Comparison of ENCODE assay signal across 23 mouse cellular contexts in the genomic region with DNA sequence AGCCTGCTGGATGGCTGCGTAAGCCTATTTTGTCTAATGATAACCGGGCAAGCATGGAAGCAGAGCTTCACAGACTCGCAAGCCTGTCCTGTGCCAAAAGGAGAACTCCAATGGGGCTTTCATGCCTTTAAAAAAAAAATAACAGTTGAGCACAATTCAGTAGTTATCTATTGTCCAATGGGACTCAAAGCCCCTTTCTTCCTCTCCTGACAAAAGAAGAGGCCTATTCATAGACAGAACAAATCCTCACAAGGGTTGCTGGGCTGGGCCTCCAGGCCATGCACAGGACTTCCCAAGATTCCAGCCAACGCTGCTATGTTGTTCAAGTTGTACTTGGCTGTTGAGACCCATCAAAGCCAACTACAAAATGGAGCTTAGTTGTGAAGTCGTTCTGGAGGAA. TPM values are rescaled to one million over a fixed set of nuclear protein-coding genes. Genes with fewer than 3 reads are reported as not detected.
DNase-seq lines count a peak whose midpoint lies in the region; ATAC-seq and TF ChIP-seq lines count a peak whose summit lies in the region.
"Had no signal": no experiment of that assay in that cellular context is flagged by ENCODE, and none has a peak within 500 bp of the region (broad histone marks: within the 10 kb centered on the region; RNA-seq: fewer than 3 reads in every experiment).

No protein-coding gene starts in this region.

- no peak overlapping the region for H3K27ac ChIP-seq in forebrain, postnatal 0 days (ENCODE audit: low read depth, low read length)
- H3K27ac ChIP-seq in forebrain, embryonic 12.5 days = no peak overlapping the region
- H3K27ac ChIP-seq in layer of hippocampus, adult 2 months = peak overlapping the region; percentile 71
- H3K27ac ChIP-seq: embryonic facial prominence, embryonic 15.5 days; hindbrain, embryonic 12.5 days; limb, embryonic 13.5 days; liver, embryonic 13.5 days; neural tube, embryonic 13.5 days had no signal

- no peaks in the 10 kb centered on the region for H3K9me3 ChIP-seq in forebrain, postnatal 0 days (ENCODE audit: low read length)
- no peaks in the 10 kb centered on the region for H3K9me3 ChIP-seq in forebrain, embryonic 12.5 days
- H3K9me3 ChIP-seq: embryonic facial prominence, embryonic 15.5 days; hindbrain, embryonic 12.5 days; limb, embryonic 13.5 days; liver, embryonic 13.5 days; neural tube, embryonic 13.5 days had no signal

- peak; percentile 9 for DNase-seq in forebrain, postnatal 0 days
- peak in 1 of 2 experiments; percentile 56 for DNase-seq in layer of hippocampus, adult 2 months (ENCODE audit: low spot score in 2 of 2)
- DNase-seq in layer of hippocampus, adult 9-10 months (ENCODE audit: low spot score) = no peak
- DNase-seq in right cerebral cortex, adult 18-20 months = peak; percentile 49
- DNase-seq in right cerebral cortex, postnatal 14 days = no peak
- DNase-seq in adrenal gland, postnatal 14 days = no peak
- DNase-seq: cerebellum, postnatal 10 days; heart, postnatal 10 days; kidney, postnatal 4 days; liver, embryonic 13.5 days; lung, embryonic 14.5 days; lung, postnatal 36 days; spleen, adult 18-20 months; thymus, adult 18-20 months; thymus, postnatal 4 days had no signal

- H3K9ac ChIP-seq in forebrain, postnatal 0 days = no peak overlapping the region
- no peak overlapping the region for H3K9ac ChIP-seq in forebrain, embryonic 12.5 days
- H3K9ac ChIP-seq: embryonic facial prominence, embryonic 15.5 days; hindbrain, embryonic 12.5 days; limb, embryonic 13.5 days; liver, embryonic 13.5 days; lung, embryonic 14.5 days; neural tube, embryonic 13.5 days had no signal

- H3K36me3 ChIP-seq in forebrain, postnatal 0 days (ENCODE audit: insufficient read depth) = no peaks in the 10 kb centered on the region
- H3K36me3 ChIP-seq in forebrain, embryonic 12.5 days (replicated peaks) = no peaks in the 10 kb centered on the region
- H3K36me3 ChIP-seq: embryonic facial prominence, embryonic 15.5 days; hindbrain, embryonic 12.5 days; limb, embryonic 13.5 days; liver, embryonic 13.5 days; neural tube, embryonic 13.5 days had no signal

- WGBS in forebrain, postnatal 0 days = 21% methylated on average over 5 of the region's 5 CpGs
- WGBS in forebrain, embryonic 12.5 days = 29% methylated on average over 5 of the region's 5 CpGs

- no peak for TF ChIP-seq CTCF in forebrain, postnatal 0 days (IDR thresholded peaks at IDR 0.05; ENCODE audit: low read depth)
- TF ChIP-seq CTCF in layer of hippocampus, adult 2 months (conservative IDR thresholded peaks at IDR 0.05) = no peak

- no peaks in the 10 kb centered on the region for H3K27me3 ChIP-seq in forebrain, postnatal 0 days (ENCODE audit: insufficient read depth, low read length)
- no peaks in the 10 kb centered on the region for H3K27me3 ChIP-seq in forebrain, embryonic 12.5 days
- H3K27me3 ChIP-seq: CH12.LX; embryonic facial prominence, embryonic 15.5 days; hindbrain, embryonic 12.5 days; limb, embryonic 13.5 days; liver, embryonic 13.5 days; neural tube, embryonic 13.5 days had no signal

- ATAC-seq in forebrain, postnatal 0 days = peak; percentile 61; the same call in 1 of the 2 replicates
- ATAC-seq in forebrain, embryonic 12.5 days (ENCODE audit: low FRiP score) = no peak
- ATAC-seq: intestine, embryonic 16.5 days had no signal

- no peaks in the 10 kb centered on the region for H3K4me1 ChIP-seq in forebrain, postnatal 0 days (ENCODE audit: insufficient read depth)
- peaks cover 7% of the 10 kb centered on the region for H3K4me1 ChIP-seq in forebrain, embryonic 12.5 days
- H3K4me1 ChIP-seq: embryonic facial prominence, embryonic 15.5 days; hindbrain, embryonic 12.5 days; limb, embryonic 13.5 days; liver, embryonic 13.5 days had no signal

- H3K4me3 ChIP-seq in forebrain, postnatal 0 days (ENCODE audit: low read depth, low read length) = no peak overlapping the region
- H3K4me3 ChIP-seq in forebrain, embryonic 12.5 days (replicated peaks) = no peak overlapping the region
- H3K4me3 ChIP-seq in layer of hippocampus, adult 2 months = no peak overlapping the region
- H3K4me3 ChIP-seq: embryonic facial prominence, embryonic 15.5 days; hindbrain, embryonic 12.5 days; limb, embryonic 13.5 days; liver, embryonic 13.5 days; neural tube, embryonic 13.5 days had no signal

- H3K4me2 ChIP-seq in forebrain, postnatal 0 days (ENCODE audit: low read depth) = no peak overlapping the region
- no peak overlapping the region for H3K4me2 ChIP-seq in forebrain, embryonic 12.5 days
- H3K4me2 ChIP-seq: embryonic facial prominence, embryonic 15.5 days; heart, embryonic 11.5 days; hindbrain, embryonic 12.5 days; limb, embryonic 13.5 days; liver, embryonic 13.5 days; lung, embryonic 14.5 days; neural tube, embryonic 13.5 days had no signal

RNA-seq across cellular contexts. Expression of gene Retreg1, which starts 56.0 kb away (rescaled TPM):
- total RNA-seq in forebrain, postnatal 0 days (2014; rRNA removed) = 38.1 and 38.2 TPM in 2 replicates
- 13.1 and 19.1 TPM in 2 replicates for polyA plus RNA-seq in forebrain, postnatal 0 days (2015; fragmentation: Nextera tagmentation; extraction: Ambion mirVana)
- polyA plus RNA-seq in forebrain, embryonic 12.5 days (2016; fragmentation: Nextera tagmentation; extraction: Ambion mirVana) = 2.8 and 3.7 TPM in 2 replicates
- 10 to 100 TPM; 27.3 to 28.6 TPM for total RNA-seq in layer of hippocampus, adult 2 months (2021)
- 24.3 and 26.7 TPM in 2 replicates for total RNA-seq in adrenal gland, postnatal 14 days (2021)

Comparison
In these comparisons a context has a peak if more than half of its experiments do, and no peak if none do; other contexts are left out.
1. DNase-seq: peak in forebrain, postnatal 0 days (single experiment) and right cerebral cortex, adult 18-20 months (single experiment); none in layer of hippocampus, adult 9-10 months (single experiment), right cerebral cortex, postnatal 14 days (single experiment) and adrenal gland, postnatal 14 days (single experiment).